Mouse (Mus musculus): ENCODE data around the gene Mcm3ap.

The Mcm3ap gene

GRCm38 (mm10) chr10:76468203-76469162 lies at the start of gene Mcm3ap, which contains the start of gene Ybey:
TSS of gene Mcm3ap (plus strand) at chr10:76468927.
TSS of gene Ybey (minus strand) at chr10:76469114.
- peak; percentile 98 for DNase-seq

GRCm38 (mm10) chr10:76425674-76426073 lies 43.1 kb upstream of the Mcm3ap start:
- DNase-seq = no peak

GRCm38 (mm10) chr10:76433925-76434324 lies 34.8 kb upstream of the Mcm3ap start:
- DNase-seq = no peak

- no peak for DNase-seq
These were observed 29.4 kb upstream of the Mcm3ap start for GRCm38 (mm10) chr10:76439107-76439890.

- no peak for DNase-seq
These were observed 28.4 kb upstream of the Mcm3ap start, which contains the start of gene AC141477.1 for GRCm38 (mm10) chr10:76440281-76440680. TSS of gene AC141477.1 (minus strand) at chr10:76440444.

- DNase-seq = peak; percentile 100
These were observed 26.3 kb upstream of the Mcm3ap start, which contains the start of gene Pcnt for GRCm38 (mm10) chr10:76442178-76443088. TSS of gene Pcnt (minus strand) at chr10:76442786.

GRCm38 (mm10) chr10:76445996-76446681 lies 22.6 kb upstream of the Mcm3ap start:
- DNase-seq = no peak

GRCm38 (mm10) chr10:76447406-76448229 lies 21.1 kb upstream of the Mcm3ap start:
- peak; percentile 95 for DNase-seq

GRCm38 (mm10) chr10:76448851-76449250 lies 19.9 kb upstream of the Mcm3ap start, which contains the start of gene 2610028H24Rik:
TSS of gene 2610028H24Rik (plus strand) at chr10:76449081.
- DNase-seq = no peak

- peak; percentile 89 for DNase-seq
These were observed 13.4 kb upstream of the Mcm3ap start for GRCm38 (mm10) chr10:76455289-76455688.

- DNase-seq = no peak
These were observed 7.5 kb upstream of the Mcm3ap start for GRCm38 (mm10) chr10:76461255-76461654.

GRCm38 (mm10) chr10:76462312-76462711 lies 6.4 kb upstream of the Mcm3ap start:
- no peak for DNase-seq

- no peak for DNase-seq
These were observed 6.0 kb upstream of the Mcm3ap start for GRCm38 (mm10) chr10:76462721-76463120.

GRCm38 (mm10) chr10:76473759-76474158 lies 5.0 kb downstream of the Mcm3ap start:
- DNase-seq = no peak

- no peak for DNase-seq
These were observed 12.1 kb downstream of the Mcm3ap start for GRCm38 (mm10) chr10:76480851-76481250.

GRCm38 (mm10) chr10:76481480-76481879 lies 12.8 kb downstream of the Mcm3ap start:
- no peak for DNase-seq

GRCm38 (mm10) chr10:76486302-76486701 lies 17.6 kb downstream of the Mcm3ap start:
- no peak for DNase-seq

GRCm38 (mm10) chr10:76488265-76488664 lies 19.5 kb downstream of the Mcm3ap start:
- DNase-seq = peak; percentile 48

- DNase-seq = peak; percentile 68
These were observed 20.5 kb downstream of the Mcm3ap start for GRCm38 (mm10) chr10:76489205-76489604.

- DNase-seq = peak; percentile 43
These were observed 24.8 kb downstream of the Mcm3ap start for GRCm38 (mm10) chr10:76493527-76493926.

GRCm38 (mm10) chr10:76495501-76495900 lies 26.8 kb downstream of the Mcm3ap start:
- peak; percentile 73 for DNase-seq
